Mouse (Mus musculus): ENCODE measurements around the gene Proca1. TPM values are rescaled to one million over a fixed set of nuclear protein-coding genes. Genes with fewer than 3 reads are reported as not detected.

The Proca1 gene
- polyA plus RNA-seq, 1 experiment from 2014 or later: 0.96 TPM

GRCm38 (mm10) chr11:78168541-78169468, 24.4 kb upstream of the Proca1 start:
- WGBS: 62% methylated on average over 19 of the region's 19 CpGs
- Histone ChIP-seq H3K4me3 (no peak overlapping the region), H3K36me3 (no peaks in the 10 kb centered on the region), H3K4me1 (peaks cover 33% of the 10 kb centered on the region), H3K9me3 (replicated peaks) (no peaks in the 10 kb centered on the region), H3K27me3 (ENCODE audit: low read depth, poor library complexity, severe bottlenecking) (peaks cover 22% of the 10 kb centered on the region; the same call in 1 of the 2 replicates), H3K27ac (replicated peaks) (no peak overlapping the region)
- DNase-seq (ENCODE audit: low spot score): no peak

- Histone ChIP-seq H3K36me3 (no peaks in the 10 kb centered on the region), H3K27ac (replicated peaks) (no peak overlapping the region), H3K4me3 (no peak overlapping the region), H3K4me1 (peaks cover 28% of the 10 kb centered on the region), H3K9me3 (replicated peaks) (no peaks in the 10 kb centered on the region), H3K27me3 (ENCODE audit: low read depth, poor library complexity, severe bottlenecking) (peaks cover 22% of the 10 kb centered on the region; the same call in 1 of the 2 replicates)
- 94% methylated on average over 15 of the region's 15 CpGs for WGBS
- no peak for DNase-seq (ENCODE audit: low spot score)
These were observed 22.9 kb upstream of the Proca1 start for GRCm38 (mm10) chr11:78170306-78170705.

- Histone ChIP-seq H3K36me3 (no peaks in the 10 kb centered on the region), H3K27ac (replicated peaks) (no peak overlapping the region), H3K27me3 (ENCODE audit: low read depth, poor library complexity, severe bottlenecking) (peaks cover 18% of the 10 kb centered on the region; the same call in 1 of the 2 replicates), H3K4me1 (peaks cover 25% of the 10 kb centered on the region), H3K4me3 (no peak overlapping the region), H3K9me3 (replicated peaks) (no peaks in the 10 kb centered on the region)
- WGBS: 67% methylated on average over 4 of the region's 4 CpGs
- no peak for DNase-seq (ENCODE audit: low spot score)
These were observed 21.9 kb upstream of the Proca1 start for GRCm38 (mm10) chr11:78171328-78171727.

- 77% methylated on average over 16 of the region's 16 CpGs for WGBS
These were observed 21.0 kb upstream of the Proca1 start for GRCm38 (mm10) chr11:78172034-78172747.

GRCm38 (mm10) chr11:78172748-78173383, 20.3 kb upstream of the Proca1 start:
- H3K9me3 ChIP-seq (replicated peaks): no peaks in the 10 kb centered on the region
- no peak overlapping the region for H3K4me3 ChIP-seq
- no peaks in the 10 kb centered on the region for H3K36me3 ChIP-seq
- H3K27ac ChIP-seq (replicated peaks): no peak overlapping the region
- 89% methylated on average over 19 of the region's 19 CpGs for WGBS
- H3K4me1 ChIP-seq: peaks cover 33% of the 10 kb centered on the region
- 0 out of 2 replicates have a peak, but pooled peaks cover 2% of the 10 kb centered on the region for H3K27me3 ChIP-seq (ENCODE audit: low read depth, poor library complexity, severe bottlenecking)
- no peak for DNase-seq (ENCODE audit: low spot score)

More at GRCm38 (mm10) chr11:78172034-78172747, 21.0 kb upstream of the Proca1 start:
- Histone ChIP-seq H3K27ac (replicated peaks) (no peak overlapping the region), H3K9me3 (replicated peaks) (no peaks in the 10 kb centered on the region), H3K36me3 (no peaks in the 10 kb centered on the region), H3K27me3 (ENCODE audit: low read depth, poor library complexity, severe bottlenecking) (peaks cover 9% of the 10 kb centered on the region; the same call in 1 of the 2 replicates), H3K4me3 (no peak overlapping the region), H3K4me1 (peaks cover 28% of the 10 kb centered on the region)
- no peak for DNase-seq (ENCODE audit: low spot score)

GRCm38 (mm10) chr11:78174506-78174905, 18.7 kb upstream of the Proca1 start:
- H3K4me1 ChIP-seq: peaks cover 46% of the 10 kb centered on the region
- H3K27me3 ChIP-seq (ENCODE audit: low read depth, poor library complexity, severe bottlenecking): no peaks in the 10 kb centered on the region
- no peaks in the 10 kb centered on the region for H3K9me3 ChIP-seq (replicated peaks)
- no peak overlapping the region for H3K27ac ChIP-seq (replicated peaks)
- no peak for DNase-seq (ENCODE audit: low spot score)
- 90% methylated on average over 3 of the region's 3 CpGs for WGBS
- no peak overlapping the region for H3K4me3 ChIP-seq
- peaks cover 6% of the 10 kb centered on the region for H3K36me3 ChIP-seq

- Histone ChIP-seq H3K4me1 (peaks cover 60% of the 10 kb centered on the region), H3K4me3 (peak overlapping the region; percentile 73), H3K27ac (replicated peaks) (peak overlapping the region; percentile 92), H3K36me3 (peaks cover 20% of the 10 kb centered on the region), H3K27me3 (ENCODE audit: low read depth, poor library complexity, severe bottlenecking) (no peaks in the 10 kb centered on the region), H3K9me3 (replicated peaks) (no peaks in the 10 kb centered on the region)
- no peak for DNase-seq (ENCODE audit: low spot score)
- 7% methylated on average over 9 of the region's 10 CpGs for WGBS
These were observed 17.3 kb upstream of the Proca1 start for GRCm38 (mm10) chr11:78175771-78176401.

GRCm38 (mm10) chr11:78176402-78176862, 16.8 kb upstream of the Proca1 start, which contains the start of the genes Nek8 and Tlcd1:
Gene Nek8 (minus strand): TSS chr11:78176675.
Gene Tlcd1 (plus strand): TSS chr11:78176711.
- under 1% methylated on average over 32 of the region's 32 CpGs for whole genome bisulfite sequencing
- Histone ChIP-seq H3K9me3 (replicated peaks) (no peaks in the 10 kb centered on the region), H3K4me1 (peaks cover 66% of the 10 kb centered on the region), H3K36me3 (peaks cover 26% of the 10 kb centered on the region), H3K27ac (replicated peaks) (peak within 1 kb of the TSS; percentile 92), H3K4me3 (peak within 1 kb of the TSS; percentile 73), H3K27me3 (ENCODE audit: low read depth, poor library complexity, severe bottlenecking) (no peaks in the 10 kb centered on the region)
- DNase-seq (ENCODE audit: low spot score): peak; percentile 90

- Histone ChIP-seq H3K9me3 (replicated peaks) (no peaks in the 10 kb centered on the region), H3K4me3 (peak overlapping the region; percentile 73), H3K4me1 (peaks cover 68% of the 10 kb centered on the region), H3K36me3 (peaks cover 31% of the 10 kb centered on the region), H3K27ac (replicated peaks) (peak overlapping the region; percentile 92), H3K27me3 (ENCODE audit: low read depth, poor library complexity, severe bottlenecking) (no peaks in the 10 kb centered on the region)
- WGBS: 2% methylated on average over 23 of the region's 23 CpGs
- no peak for DNase-seq (ENCODE audit: low spot score)
These were observed 16.3 kb upstream of the Proca1 start for GRCm38 (mm10) chr11:78176905-78177331.

- no peak for DNase-seq (ENCODE audit: low spot score)
- Histone ChIP-seq H3K27ac (replicated peaks) (peak overlapping the region; percentile 92), H3K4me1 (peaks cover 69% of the 10 kb centered on the region), H3K4me3 (peak overlapping the region; percentile 73), H3K27me3 (ENCODE audit: low read depth, poor library complexity, severe bottlenecking) (no peaks in the 10 kb centered on the region), H3K9me3 (replicated peaks) (no peaks in the 10 kb centered on the region), H3K36me3 (peaks cover 36% of the 10 kb centered on the region)
- under 1% methylated on average over 10 of the region's 10 CpGs for WGBS
These were observed 15.8 kb upstream of the Proca1 start for GRCm38 (mm10) chr11:78177437-78177836.

- peak; percentile 96 for DNase-seq (ENCODE audit: low spot score)
- no peaks in the 10 kb centered on the region for H3K27me3 ChIP-seq (ENCODE audit: low read depth, poor library complexity, severe bottlenecking)
- H3K27ac ChIP-seq (replicated peaks): peak overlapping the region; percentile 92
- peak overlapping the region; percentile 73 for H3K4me3 ChIP-seq
- peaks cover 37% of the 10 kb centered on the region for H3K36me3 ChIP-seq
- under 1% methylated on average over 84 of the region's 84 CpGs for WGBS
- H3K4me1 ChIP-seq: peaks cover 69% of the 10 kb centered on the region
- no peaks in the 10 kb centered on the region for H3K9me3 ChIP-seq (replicated peaks)
These were observed 15.0 kb upstream of the Proca1 start for GRCm38 (mm10) chr11:78177903-78178858.

Measured in midbrain, embryonic 10.5 days (tissue).